Mouse (Mus musculus): Measurements from ENCODE around the gene Mapk8.

- no peak for TF ChIP-seq CTCF (IDR thresholded peaks at IDR 0.05; ENCODE audit: borderline replicate concordance, insufficient read depth, low read length)
- no peak for TF ChIP-seq POLR2A (IDR thresholded peaks at IDR 0.05; ENCODE audit: low read depth, low read length)
These were observed 103.7 kb downstream of the Mapk8 start for GRCm38 (mm10) chr14:33343131-33343725.

All from embryonic fibroblast, embryonic 13.5 days (primary cell).